Mouse (Mus musculus): ENCODE data around the gene Eva1a. TPM values are rescaled to one million over a fixed set of nuclear protein-coding genes. Genes with fewer than 3 reads are reported as not detected.

Eva1a gene
- total RNA-seq, 2 experiments from 2014 or later, result 13.9 to 16.8 TPM

GRCm38 (mm10) chr6:82066515-82067081 is 25.8 kb downstream of the Eva1a start:
- no peak for DNase-seq

GRCm38 (mm10) chr6:82070459-82070858 is 29.6 kb downstream of the Eva1a start:
- no peak for DNase-seq

GRCm38 (mm10) chr6:82073011-82073410 is 32.2 kb downstream of the Eva1a start:
- DNase-seq, result peak; percentile 16 to 44

DNA sequence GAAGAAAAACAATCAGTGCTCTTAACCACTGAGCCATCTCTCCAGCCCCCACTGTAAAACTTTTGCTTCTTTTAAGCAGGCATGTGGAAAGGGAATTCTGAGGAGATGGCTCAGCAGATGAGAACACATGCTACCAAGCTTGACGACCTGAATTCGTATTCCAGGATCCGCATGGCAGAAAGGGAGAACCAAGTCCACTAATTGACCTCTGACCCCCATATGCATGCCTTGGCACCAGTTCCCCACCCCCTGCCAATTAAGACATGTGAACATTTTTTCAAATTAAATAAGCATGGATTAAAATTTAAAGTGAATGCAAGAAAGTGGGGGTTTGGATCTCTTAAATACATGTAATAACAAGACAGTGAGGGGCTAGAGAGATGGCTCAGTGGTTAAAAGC is 32.7 kb downstream of the Eva1a start:
- no peak for DNase-seq

- no peak for DNase-seq
These were observed 35.5 kb downstream of the Eva1a start for GRCm38 (mm10) chr6:82076364-82076763.

- DNase-seq, result no peak
These were observed 38.0 kb downstream of the Eva1a start for GRCm38 (mm10) chr6:82078875-82079274.

DNA sequence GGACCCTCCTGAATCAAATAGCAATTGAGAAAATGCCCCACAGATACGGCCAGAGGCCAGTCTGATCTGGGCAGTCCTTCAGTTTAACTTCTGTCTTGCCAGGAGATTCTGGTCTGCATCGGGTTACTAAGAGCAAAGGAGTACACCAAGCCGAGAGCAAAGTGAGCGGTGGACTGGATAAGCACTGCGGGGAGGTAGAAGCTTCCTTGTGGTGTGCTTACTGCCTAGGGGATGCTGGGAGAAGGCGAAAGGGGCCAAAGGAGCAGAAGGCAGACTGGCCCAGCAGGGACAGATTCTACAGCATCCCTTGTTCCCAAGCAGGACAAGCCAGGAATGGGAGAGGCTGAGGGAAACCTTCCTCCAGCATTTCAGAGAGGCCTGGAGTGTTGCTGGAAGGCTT is 42.8 kb downstream of the Eva1a start:
- DNase-seq, result no peak

GRCm38 (mm10) chr6:82084235-82084634 is 43.4 kb downstream of the Eva1a start:
- no peak for DNase-seq

DNA sequence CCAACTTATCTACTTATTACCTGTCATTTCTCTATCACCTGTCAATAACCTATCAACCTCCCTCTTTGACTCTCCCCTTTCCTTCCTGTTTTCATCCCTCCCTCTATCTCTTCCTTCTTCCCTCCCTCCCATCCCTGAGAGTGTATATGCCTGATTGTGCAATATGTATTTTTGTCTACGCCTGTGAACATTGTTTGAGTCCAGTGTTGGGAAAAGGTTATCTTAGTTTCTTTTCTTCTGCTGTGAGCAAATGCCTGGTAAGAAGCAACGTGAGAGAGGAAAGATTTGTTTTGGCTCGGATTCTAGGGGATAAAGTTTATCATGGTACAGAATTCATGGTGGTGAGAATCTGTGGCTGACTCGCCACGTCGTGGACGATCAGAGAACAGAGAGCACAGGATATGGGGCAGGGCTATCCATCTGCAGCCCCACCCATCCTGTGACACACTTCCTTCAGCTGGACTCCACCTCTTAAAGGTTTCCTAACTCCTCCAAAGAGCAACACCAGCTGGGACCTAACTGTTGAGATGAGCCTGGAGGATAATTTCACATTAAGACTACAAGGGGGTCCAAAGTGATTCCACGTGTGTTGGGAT is 44.6 kb downstream of the Eva1a start:
- no peak for DNase-seq

DNA sequence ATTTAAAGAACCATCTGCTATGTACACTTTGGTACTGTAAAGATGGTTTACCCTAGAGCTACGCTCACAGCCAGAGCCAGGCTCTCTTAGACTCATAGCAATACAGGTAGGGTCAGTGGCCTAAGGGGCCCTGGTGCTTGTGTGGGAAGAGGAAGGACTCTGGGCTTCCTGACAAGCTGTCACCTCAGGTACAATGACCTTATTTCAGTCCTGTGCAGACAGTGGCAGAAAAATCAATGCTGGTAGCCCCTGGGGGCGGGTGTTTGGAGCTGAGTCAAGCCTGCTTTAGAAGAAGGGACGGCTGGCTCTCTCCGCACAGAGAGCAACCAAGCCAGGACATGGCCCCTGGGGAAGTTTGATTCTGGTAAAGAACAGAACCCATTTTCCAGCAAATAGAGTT is 47.3 kb downstream of the Eva1a start:
- DNase-seq, result no peak

- peak in 1 of 2 experiments; percentile 11 for DNase-seq
These were observed 50.9 kb downstream of the Eva1a start for GRCm38 (mm10) chr6:82091773-82092172.

DNA sequence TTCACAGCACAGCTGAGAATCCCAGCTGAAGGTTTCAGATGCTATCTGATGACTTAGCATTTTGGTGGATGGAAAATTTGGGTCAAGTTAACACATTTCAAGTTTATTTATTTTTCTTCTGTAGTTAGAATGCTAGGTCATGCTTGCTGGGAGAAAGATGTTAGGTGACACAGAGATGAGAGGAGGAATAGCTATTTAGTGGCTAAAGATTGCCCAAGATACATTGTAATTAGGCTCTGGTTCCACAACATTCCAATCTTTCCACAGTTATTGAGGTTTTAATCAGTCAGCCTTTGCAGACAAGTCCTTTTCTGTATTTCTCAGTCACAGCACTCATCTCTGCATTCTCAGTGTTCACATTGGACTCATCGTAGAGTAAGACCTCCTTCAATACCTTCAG is 56.9 kb downstream of the Eva1a start:
- DNase-seq, result no peak

GRCm38 (mm10) chr6:82098456-82098855 is 57.6 kb downstream of the Eva1a start:
- no peak for DNase-seq

DNA sequence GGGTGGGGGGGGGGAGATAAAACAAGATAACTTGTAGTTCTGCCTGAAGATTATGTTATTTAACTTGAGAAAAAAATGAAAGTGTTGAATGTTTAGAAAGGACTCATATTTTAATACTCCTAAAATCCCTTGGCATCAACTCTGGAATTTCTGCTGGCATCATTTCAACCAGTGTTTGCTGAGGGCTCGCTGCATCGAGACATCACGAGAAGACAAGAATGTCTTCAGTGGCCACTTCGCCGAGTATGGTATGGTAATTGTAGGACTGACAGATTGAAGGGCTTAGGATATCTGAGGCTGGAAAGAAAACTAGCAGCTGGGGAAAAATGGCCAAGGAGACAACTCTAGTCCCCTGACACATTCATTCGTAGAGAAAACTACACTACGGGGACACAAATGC is 69.6 kb downstream of the Eva1a start:
- DNase-seq, result no peak

DNA sequence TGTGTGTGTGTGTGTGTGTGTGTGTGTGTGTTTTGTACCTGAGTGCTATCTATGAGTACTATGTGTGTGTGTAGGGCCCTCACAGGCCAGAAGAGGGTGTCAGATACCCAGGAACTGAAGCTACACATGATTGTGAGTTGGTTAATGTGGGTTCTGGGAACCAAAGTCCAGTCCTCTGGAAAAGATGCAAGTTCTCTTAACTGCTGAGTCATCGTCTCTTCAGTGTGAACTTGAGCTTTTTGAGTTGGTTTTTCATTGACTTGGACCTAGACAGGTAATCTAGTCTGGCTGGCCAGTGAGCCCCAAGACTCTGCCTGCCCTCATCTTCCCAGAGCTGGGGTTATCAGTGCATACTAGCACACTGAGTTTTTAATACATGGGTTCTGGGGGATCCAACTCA is 70.3 kb downstream of the Eva1a start:
- DNase-seq, result no peak

GRCm38 (mm10) chr6:82111540-82111939 is 70.7 kb downstream of the Eva1a start:
- no peak for DNase-seq

DNA sequence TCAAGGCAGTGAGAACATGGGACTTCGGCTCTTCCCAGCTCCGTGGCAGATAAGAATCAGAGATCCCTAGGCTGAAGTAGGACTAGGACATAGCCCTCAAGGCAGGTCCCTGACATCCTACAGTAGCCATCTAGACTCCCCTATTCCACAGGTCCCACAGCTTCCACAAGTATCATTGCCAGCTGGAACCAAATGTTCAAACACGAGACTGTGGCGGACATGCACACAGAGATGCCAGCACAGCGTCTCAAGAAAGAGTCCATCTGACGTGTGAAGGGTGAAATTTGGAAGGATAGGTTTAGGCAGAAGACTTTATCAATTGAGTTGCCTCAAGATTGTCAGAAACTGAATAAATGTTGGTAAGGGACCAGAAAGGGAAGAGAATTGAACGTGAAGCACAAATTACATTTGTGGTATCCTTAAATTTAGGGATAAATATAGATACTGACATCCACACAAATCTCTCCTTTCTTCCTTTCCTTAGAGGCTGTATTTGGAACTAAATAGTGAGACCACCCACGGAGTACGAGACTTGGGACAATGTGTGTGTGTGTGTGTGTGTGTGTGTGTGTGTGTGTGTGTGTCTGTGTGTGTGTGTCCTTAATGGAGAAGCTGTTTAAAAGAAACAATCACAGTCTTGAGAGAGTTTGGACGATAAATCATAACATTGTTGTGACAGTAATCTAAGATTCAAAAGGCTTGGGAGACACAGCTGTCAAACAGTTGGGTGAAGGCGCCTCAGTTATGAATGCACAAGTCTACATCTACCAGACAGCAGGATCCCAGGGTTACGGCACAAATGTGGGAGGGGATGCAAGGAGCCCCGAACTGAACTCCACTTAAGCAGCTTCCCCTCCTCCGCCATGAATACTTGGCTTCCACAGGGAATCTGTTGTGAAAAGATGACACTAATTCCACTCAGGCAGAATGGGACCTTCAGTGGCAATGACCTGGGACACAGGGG is 71.6 kb downstream of the Eva1a start:
- DNase-seq, result no peak

GRCm38 (mm10) chr6:82115335-82115965 is 74.6 kb downstream of the Eva1a start:
- DNase-seq, result no peak

DNA sequence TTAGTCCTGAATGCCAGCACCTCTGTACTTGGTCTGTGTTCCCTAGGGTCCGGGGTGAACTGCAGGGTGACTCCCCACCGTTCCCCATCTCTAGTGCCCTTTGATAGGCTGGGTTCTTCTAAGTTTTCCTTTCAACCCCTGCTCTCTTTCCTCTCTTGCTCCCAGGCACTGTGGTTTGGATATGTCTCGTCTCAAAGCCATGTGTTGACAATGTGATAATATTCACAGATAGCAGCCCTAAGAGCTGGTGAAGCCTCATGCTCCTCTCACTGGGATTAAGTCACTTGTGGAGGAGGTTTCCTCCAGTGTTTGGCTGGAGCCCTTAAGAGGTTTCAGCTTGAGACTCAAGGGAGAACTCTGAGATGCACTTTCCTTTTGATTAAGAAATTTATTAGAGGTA is 75.3 kb downstream of the Eva1a start:
- DNase-seq, result no peak

- no peak for DNase-seq
These were observed 77.0 kb downstream of the Eva1a start for GRCm38 (mm10) chr6:82117871-82118270.

DNA sequence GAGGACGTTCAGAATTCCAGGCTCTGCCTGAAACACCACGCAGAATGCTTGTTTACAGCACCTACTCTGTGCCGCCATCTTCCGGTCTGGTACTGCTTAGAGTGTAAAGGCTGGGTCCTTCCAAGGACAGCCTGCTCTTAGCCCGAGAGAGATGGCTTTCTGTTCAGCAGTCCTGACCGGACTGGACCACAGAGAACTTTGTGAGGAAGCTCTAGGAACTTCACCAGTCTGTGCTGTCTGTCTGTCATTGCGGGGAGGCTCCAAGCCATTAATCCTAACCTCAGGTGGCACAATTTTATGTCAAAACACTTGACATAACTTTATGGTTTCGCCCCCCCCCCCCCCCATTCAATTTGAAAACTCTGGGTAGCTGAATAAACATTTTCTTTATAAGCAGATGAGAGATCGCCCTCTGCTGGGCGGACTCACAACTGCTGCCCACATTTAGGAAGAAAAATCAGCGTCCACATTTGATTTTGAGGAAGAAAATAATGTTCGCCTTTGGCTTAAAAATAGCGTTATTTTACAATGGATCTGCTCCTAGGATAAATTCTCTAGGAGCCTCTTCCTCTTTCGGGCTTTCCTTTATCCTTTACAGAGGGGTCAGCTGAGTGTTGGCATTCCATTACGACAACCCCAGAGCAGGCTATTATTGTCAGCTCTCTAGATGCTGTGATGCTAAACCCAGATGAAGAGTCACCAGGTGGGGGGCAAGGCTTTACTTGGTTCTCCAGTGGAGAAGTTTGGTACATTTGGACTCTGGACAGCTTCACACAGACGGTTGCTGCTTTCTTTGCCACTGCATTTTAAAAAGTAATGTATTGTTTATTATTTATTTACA is 78.7 kb downstream of the Eva1a start:
- peak; percentile 25 to 38 for DNase-seq

- no peak for DNase-seq
These were observed 84.3 kb downstream of the Eva1a start for GRCm38 (mm10) chr6:82125134-82125533.

Measured in layer of hippocampus, postnatal 36 days (tissue).